Mouse (Mus musculus) bone marrow, adult 2 months (tissue): ENCODE measurements at regions not wholly inside any gene's neighbourhood (a gene's known extent, or its start where the extent isn't known, plus 50 kb on each side); places are given as distances from the start of the nearest gene placed in this dataset.

ENCODE experiments used
- H3K27ac ChIP-seq: fragments of 200-500 bp; 2 replicates; pipeline ENCODE4 v1.5.1; 2012; ENCODE audit warnings: low read depth, mild to moderate bottlenecking, control low read depth, inconsistent platforms, low read length; ENCODE audit not compliant: control insufficient read depth, poor library complexity, insufficient read depth
- H3K4me1 ChIP-seq: fragments of 200-500 bp; 2 replicates; pipeline ENCODE4 v1.6.1; 2011; ENCODE audit warnings: low read length; ENCODE audit not compliant: control insufficient read depth, insufficient read depth
- H3K4me3 ChIP-seq: fragments of 200-500 bp; replicated peaks from 2 replicates; pipeline ENCODE3; 2011; ENCODE audit warnings: mild to moderate bottlenecking, low read depth, low read length, control low read depth; ENCODE audit not compliant: control insufficient read depth
- CTCF ChIP-seq: fragments of 200-500 bp; IDR thresholded peaks from 2 replicates; pipeline ENCODE4 v1.5.1; 2011; ENCODE audit warnings: low read length, control low read depth; ENCODE audit not compliant: control insufficient read depth, insufficient read depth
- POLR2A ChIP-seq: fragments of 200-500 bp; IDR thresholded peaks from 2 replicates; pipeline ENCODE4 v1.6.1; 2011; ENCODE audit warnings: low read depth, mild to moderate bottlenecking, control low read depth, low read length, borderline replicate concordance; ENCODE audit not compliant: control insufficient read depth
- WGBS: fragments of 180-500 bp; shearing (Covaris S2); methylation state at CpG from one replicate; pipeline ENCODE4 v1.1.7; 2018; 5-methylcytosine and 5-hydroxymethylcytosine counted together

DNA sequence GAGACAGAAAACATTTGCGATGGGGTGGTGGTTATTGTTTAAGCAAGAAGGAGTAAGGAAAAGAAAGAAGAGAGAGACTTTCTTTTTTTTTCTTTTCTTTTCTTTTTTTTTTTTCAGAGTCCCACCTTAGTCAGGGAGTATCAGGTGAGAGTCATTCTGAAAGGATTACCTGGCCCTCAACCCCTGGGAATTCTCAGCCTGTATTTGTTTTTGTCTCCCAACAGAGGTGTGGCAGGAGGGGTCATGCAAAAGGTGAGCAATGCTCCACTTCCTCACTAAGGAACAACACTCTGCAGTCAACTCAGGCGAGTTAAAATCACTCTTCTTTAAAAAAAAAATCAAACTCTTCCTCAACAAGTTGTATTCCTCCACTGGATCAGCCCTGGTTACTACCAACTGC lies 236.6 kb downstream of the Ikzf2 start:
- Histone ChIP-seq H3K27ac (no peak overlapping the region), H3K4me3 (no peak overlapping the region), H3K4me1 (no peaks in the 10 kb centered on the region)
- whole genome bisulfite sequencing: 47% methylated on average over 2 of the region's 2 CpGs
- TF ChIP-seq POLR2A (no peak), CTCF (no peak)

DNA sequence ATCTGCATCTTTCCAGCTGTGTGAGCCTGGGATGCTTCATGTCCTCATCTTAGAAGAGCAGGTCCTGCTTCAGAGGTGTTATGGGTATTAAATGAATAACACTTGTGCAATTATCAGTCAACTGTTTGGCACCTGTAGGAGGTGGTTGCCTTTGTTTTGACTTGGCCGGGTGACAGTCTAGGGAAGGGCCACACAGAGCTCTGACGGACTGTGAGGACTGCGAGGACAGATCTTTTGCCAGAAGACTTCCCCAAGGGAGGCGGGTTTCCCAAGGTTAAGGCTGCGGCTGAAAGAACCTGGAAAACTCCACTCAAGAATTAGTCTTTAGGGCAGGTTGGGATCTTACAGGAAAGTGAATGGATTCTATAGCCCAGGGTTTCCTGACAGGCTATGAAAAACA lies 239.8 kb downstream of the Ikzf2 start:
- no peak overlapping the region for H3K27ac ChIP-seq
- TF ChIP-seq CTCF (no peak), POLR2A (no peak)
- no peaks in the 10 kb centered on the region for H3K4me1 ChIP-seq
- 80% methylated on average over 5 of the region's 5 CpGs for WGBS
- H3K4me3 ChIP-seq: no peak overlapping the region

DNA sequence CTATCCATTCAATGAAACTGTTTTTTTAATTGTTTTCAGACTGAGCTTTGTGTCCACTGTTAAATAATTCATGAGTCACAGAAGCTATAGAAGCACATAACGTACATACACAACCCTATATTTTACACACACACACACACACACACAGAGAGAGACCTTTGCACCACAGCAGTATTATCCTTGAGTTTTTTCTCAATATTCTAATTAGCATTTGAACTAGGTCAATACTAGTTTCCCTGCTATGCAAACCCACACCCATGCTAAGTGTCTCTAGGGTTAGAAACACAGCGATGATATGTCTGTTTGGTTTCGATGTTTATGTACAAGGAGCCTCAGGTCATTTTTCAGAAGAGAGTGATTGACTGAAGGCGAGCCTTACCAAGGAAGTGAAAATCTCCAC lies 242.3 kb downstream of the Ikzf2 start:
- no peak overlapping the region for H3K4me3 ChIP-seq
- WGBS: 81% methylated on average over 4 of the region's 4 CpGs

DNA sequence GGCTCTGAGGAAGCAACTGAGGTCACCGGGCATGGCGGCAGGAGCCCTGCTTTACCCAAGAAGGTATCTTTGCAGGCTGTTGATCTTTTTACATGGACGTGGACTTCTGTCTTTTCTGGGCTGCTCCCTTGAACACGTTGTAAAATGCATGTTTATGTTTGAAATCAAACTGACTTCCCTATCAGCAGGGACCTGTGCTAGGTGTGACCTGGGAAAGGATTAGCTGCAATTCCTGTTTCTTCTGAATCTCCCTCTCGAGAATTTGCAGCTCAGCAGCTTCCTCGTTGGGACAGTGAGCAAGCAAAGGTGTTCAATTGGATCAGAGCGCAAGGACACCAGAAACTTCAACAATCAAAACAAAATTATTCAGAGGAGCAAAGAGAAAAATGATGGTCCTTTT lies 243.6 kb downstream of the Ikzf2 start:
- 51% methylated on average over 7 of the region's 7 CpGs for WGBS
- TF ChIP-seq POLR2A: no peak
- no peak for TF ChIP-seq CTCF

More for the DNA sequence above, 242.3 kb downstream of the Ikzf2 start:
- TF ChIP-seq CTCF (no peak), POLR2A (no peak)
- no peaks in the 10 kb centered on the region; the same call in 1 of the 2 replicates for H3K4me1 ChIP-seq
- no peak overlapping the region for H3K27ac ChIP-seq

DNA sequence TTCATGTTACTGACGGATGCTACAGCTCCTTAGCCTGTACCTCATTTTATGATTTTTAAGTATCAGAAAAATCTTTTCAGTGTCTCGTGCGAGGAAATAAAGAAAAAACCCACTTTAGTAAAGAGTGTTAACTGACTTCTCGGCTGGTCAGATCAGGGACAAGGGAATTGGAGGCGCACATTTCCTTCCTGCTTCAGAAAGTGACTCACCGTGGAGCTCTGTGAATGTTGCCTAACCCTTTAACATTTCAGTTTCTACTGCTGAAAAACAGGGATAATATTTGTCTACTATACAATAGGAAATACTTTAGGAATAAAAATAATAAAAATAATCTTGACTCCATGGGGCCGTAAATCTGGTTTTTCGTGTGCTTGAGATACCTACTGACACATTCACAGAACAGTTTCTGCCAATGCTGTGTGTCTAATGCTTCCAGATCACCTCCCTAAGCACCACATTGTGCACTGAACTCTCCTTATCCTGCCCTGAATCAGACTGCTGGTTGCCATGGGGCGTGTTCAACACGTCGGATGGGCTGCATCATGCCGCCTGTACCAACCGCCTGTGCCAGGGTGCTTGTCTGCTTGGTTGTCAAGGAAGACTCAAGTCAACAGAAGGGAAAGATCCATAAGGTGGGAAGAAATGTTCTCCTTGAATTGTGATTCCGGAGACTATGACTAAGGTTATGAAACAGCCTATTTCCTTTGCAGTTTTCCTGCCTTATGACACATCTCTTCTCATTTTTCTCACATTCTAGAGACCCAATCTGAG lies 246.3 kb downstream of the Ikzf2 start:
- 49% methylated on average over 14 of the region's 14 CpGs for WGBS
- Histone ChIP-seq H3K4me3 (no peak overlapping the region), H3K4me1 (no peaks in the 10 kb centered on the region; the same call in 1 of the 2 replicates), H3K27ac (no peak overlapping the region)
- TF ChIP-seq POLR2A: no peak
- no peak for TF ChIP-seq CTCF

More for the DNA sequence above, 243.6 kb downstream of the Ikzf2 start:
- no peak overlapping the region for H3K27ac ChIP-seq
- H3K4me1 ChIP-seq: no peaks in the 10 kb centered on the region; the same call in 1 of the 2 replicates
- H3K4me3 ChIP-seq: no peak overlapping the region

DNA sequence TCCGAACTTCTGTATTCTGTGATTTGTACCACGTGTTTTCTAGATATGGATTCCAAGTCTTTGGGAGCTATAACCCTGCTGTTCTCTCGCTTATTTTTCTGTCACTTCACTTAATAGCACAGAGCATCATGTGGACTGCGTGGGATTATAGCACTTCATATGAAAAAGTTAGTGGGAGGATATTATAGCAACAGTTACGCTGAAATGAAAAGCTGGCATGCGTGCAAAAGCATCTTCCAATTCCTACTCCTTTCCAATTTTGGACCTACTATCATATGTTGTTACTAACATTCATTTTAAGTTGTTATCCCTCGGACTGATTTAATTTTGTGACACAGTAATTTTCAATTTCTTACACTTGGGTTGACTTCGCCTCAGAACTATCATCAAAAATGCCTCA lies 250.0 kb downstream of the Ikzf2 start:
- 89% methylated on average over 8 of the region's 8 CpGs for WGBS

DNA sequence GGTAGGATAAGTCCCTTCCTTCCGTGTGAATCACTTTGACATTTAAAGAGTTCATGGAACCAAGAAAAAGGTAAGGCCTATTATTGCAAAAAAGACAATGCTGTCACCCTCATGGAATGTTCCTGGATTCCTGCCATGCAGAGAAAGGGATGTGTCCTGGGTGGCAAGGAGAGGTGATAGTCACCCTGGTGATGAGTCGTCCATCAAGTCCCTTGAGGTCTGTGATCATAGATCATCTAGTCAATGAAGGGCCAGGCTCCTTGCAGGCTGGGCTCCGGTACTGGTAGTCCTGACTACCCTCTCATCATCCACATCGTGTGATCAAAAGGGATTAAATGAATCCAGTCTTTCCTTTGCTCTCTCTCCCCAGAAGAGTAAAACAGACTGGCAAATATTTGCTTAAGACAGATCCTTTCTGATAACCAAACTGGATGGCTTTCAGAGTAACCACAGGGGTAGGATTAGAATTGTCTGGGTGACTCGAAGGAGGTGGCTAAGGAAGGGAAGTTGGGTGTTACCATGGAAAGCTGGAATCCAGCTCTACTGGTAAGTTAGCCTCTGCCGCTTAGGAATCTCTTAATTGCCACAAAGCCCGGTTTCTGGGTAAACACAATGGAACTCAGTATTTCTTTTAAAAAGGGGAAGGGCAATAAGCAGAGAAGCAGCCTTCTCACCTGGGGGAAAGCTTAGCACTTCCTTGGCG lies 253.2 kb downstream of the Ikzf2 start:
- Histone ChIP-seq H3K27ac (no peak overlapping the region), H3K4me1 (no peaks in the 10 kb centered on the region), H3K4me3 (no peak overlapping the region)
- TF ChIP-seq POLR2A (no peak), CTCF (no peak)
- 72% methylated on average over 8 of the region's 8 CpGs for whole genome bisulfite sequencing

More for the DNA sequence above, 250.0 kb downstream of the Ikzf2 start:
- TF ChIP-seq CTCF (no peak), POLR2A (no peak)
- Histone ChIP-seq H3K4me1 (no peaks in the 10 kb centered on the region; the same call in 1 of the 2 replicates), H3K4me3 (no peak overlapping the region), H3K27ac (no peak overlapping the region)

DNA sequence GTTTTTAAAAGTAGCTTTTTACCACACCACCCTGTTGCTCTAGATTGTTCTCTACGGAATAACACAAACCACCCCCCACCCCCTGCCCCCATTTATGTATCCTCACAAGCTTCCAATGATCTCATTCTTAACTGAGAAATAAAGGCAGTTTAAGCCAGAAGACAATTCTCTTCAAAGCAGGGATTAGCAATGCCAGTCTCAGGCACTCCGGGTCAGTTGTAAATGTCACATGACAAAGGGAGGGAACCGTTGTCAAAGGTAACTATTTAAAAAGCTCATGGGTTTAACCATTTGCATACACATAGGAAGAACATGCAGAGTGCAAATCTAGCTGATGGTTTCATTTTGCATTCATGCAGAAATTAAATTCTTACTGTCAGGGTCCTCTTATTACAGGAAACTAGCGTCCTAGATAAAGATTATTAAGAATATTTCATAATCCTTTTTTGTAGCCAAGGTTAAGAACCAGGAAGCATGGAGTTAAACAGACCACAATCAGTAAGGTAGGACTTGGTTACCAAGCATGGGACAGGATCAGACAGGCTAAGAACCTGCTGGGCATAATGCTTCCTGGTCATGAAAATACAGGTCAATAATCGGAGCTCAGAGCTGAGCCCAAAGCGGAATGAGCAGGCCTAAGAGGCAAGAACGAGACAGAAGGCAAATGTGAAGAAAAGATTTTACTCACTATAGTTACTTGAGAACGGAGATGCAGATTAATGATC lies 256.2 kb downstream of the Ikzf2 start:
- TF ChIP-seq CTCF (no peak), POLR2A (no peak)
- no peaks in the 10 kb centered on the region for H3K4me1 ChIP-seq
- H3K4me3 ChIP-seq: no peak overlapping the region
- no peak overlapping the region for H3K27ac ChIP-seq
- WGBS: 65% methylated on average over 8 of the region's 8 CpGs

DNA sequence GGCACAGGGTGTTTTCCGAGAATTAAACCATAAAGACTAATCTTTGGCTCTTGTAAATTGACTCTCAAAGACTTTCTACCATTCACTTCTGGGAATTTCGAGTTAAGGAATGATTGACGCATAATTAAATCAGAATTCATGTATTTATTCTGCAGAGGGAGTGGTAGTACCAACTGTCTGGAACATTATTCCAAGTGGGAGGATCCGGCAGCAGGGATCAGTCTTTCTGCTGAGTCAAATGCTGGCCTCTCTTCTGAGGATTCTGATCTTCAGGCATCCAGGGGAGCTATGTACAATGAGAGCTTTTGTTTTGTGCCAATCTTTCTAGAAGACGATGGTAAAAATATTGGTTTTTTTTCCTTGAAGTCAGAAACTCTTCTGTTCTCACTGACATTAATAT lies 257.4 kb downstream of the Ikzf2 start:
- Histone ChIP-seq H3K4me1 (no peaks in the 10 kb centered on the region), H3K27ac (no peak overlapping the region), H3K4me3 (no peak overlapping the region)
- TF ChIP-seq CTCF: no peak
- no peak for TF ChIP-seq POLR2A
- WGBS: 80% methylated on average over 5 of the region's 5 CpGs
